Mouse (Mus musculus) adrenal gland, adult 18-20 months (tissue): Measurements from ENCODE around the gene Ccdc30. TPM values are rescaled to one million over a fixed set of nuclear protein-coding genes. Genes with fewer than 3 reads are reported as not detected.

ENCODE experiments used
- DNase-seq, 2 experiments: peaks; one replicate each; pipeline ENCODE4 v3.0.0; 2021 to 2022; ENCODE audit warnings: low spot score in 2 of 2
- long read RNA-seq, 2 experiments: library from polyadenylated mRNA; stranded (forward); transcript quantifications; one replicate each; pipeline ENCODE4 v2.0.0; 2021
- total RNA-seq, 2 experiments: library from RNA; stranded (reverse); gene quantifications; 1 replicate in 1 of 2; 2 replicates in 1 of 2; pipeline ENCODE4 v1.2.3; 2021

Ccdc30 gene
- 1 to 10 TPM; 8.2 to 8.7 TPM for total RNA-seq
- long read RNA-seq, experiment 1, partial matches to known transcripts: 3 of 9 reads
- long read RNA-seq, experiment 1, other reads (novel, unspliced or antisense): 4 of 9 reads
- long read RNA-seq, experiment 2, partial matches to known transcripts: 18 of 34 reads
- long read RNA-seq, experiment 2, other reads (novel, unspliced or antisense): 13 of 34 reads

GRCm38 (mm10) chr4:119415072-119415753 lies at the start of gene Ccdc30:
Gene Ccdc30 (minus strand): TSS chr4:119415521.
- peak; percentile 83 to 84 for DNase-seq

GRCm38 (mm10) chr4:119463756-119464419 lies 48.6 kb upstream of the Ccdc30 start:
- no peak for DNase-seq

GRCm38 (mm10) chr4:119462858-119463755 lies 47.8 kb upstream of the Ccdc30 start:
- DNase-seq: peak; percentile 8 to 28

DNA sequence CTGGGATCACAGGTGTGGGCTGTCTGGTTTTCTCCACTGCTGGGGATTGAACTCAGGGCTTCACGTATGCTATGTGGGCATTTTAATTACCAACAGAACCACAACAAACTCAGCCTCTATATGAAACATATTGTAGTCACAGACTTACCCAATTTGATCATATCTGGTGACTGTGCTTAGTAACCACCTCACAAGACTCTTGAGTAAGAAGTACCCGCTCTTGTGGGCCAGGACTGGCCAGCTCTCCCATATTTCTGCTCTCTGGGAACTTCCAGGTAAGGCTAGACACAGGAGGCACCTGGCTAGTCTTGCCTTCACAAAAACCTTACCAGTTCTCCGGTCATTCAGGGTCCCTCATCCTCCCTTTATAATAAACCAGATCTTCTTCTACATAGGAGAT lies 47.1 kb upstream of the Ccdc30 start:
- DNase-seq: no peak

- DNase-seq: no peak
Observed at GRCm38 (mm10) chr4:119460728-119461141, 45.4 kb upstream of the Ccdc30 start.

GRCm38 (mm10) chr4:119460296-119460695 lies 45.0 kb upstream of the Ccdc30 start:
- no peak for DNase-seq

- no peak for DNase-seq
Observed at GRCm38 (mm10) chr4:119453533-119453932, 38.2 kb upstream of the Ccdc30 start.

DNA sequence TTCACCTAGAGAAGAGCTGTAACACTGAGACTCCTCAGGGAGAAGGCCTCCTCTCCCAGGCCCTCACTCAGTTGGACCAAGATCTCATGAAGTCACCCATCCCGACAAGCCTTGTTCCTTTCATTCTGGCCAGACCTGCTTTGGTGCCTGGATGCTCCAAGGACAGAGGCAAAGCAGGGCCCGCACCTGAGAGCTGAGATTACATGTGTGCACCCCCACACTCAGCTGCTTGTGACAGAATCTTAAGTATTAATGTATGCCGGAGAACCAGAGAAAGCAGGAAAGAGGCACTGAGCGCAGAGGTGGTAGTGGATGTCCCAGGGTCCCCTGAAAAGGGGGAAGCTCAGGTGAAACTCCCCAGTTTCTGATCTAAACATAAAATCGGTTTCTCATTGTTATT lies 37.8 kb upstream of the Ccdc30 start:
- DNase-seq: no peak

- no peak for DNase-seq
Observed at GRCm38 (mm10) chr4:119450436-119450835, 35.1 kb upstream of the Ccdc30 start.

DNA sequence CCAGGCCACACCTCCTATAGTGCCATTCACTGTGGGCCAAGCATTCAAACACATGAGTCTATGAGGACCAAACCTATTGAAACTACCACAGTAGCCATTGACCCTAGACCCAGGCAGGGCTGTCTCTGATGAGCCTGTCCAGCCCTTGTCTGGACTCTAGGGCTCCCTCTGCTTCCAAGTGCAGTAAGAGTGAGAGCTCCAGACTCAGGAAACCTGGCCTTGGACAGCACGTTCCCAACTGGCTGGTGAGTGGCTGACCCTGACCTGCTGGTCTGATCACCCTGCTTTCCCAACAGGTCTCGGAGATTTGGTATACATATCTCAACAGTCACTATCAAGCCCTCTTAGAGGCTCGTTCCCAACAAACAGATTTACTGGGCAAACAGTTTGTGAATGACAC lies 32.5 kb upstream of the Ccdc30 start:
- DNase-seq: no peak

DNA sequence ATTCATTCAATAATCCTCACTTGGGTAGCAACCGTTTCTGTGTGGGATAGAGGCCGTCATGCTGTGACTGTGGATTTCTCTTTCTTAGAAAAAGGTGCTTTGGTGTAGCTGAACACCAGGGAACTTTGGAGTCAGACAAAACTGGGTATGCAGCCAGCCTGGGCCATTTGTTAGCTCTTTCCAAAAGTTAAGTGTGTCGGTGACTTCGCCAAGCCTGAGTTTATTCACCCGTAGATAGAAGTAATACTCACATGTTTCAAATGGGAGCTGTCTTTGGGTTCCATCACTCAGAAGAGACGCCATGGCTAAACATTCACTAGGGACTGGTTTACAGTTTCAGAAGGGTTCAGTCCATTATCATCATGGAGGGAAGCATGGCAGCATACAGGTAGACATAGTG lies 31.9 kb upstream of the Ccdc30 start:
- DNase-seq: no peak

DNA sequence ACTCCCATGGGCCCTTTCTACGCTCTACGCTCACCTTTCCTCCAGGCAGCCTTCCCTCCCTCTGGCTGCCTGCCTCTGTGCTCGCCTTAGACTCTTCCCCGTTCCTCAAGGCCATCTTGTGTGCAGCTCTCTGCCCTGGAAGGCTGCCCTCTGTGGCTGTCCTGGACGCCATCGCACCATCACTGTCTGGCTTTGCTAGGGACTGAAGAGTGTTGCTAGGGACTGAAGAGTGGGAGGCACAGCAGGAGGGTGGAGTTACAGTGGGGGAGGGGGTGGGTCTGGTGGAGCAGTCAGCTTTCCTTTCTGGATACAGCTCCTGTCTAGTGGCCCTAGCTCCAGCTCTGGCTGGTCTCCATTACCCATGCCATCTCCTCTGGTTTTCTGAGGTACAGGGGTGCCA lies 27.2 kb upstream of the Ccdc30 start:
- DNase-seq: no peak

DNA sequence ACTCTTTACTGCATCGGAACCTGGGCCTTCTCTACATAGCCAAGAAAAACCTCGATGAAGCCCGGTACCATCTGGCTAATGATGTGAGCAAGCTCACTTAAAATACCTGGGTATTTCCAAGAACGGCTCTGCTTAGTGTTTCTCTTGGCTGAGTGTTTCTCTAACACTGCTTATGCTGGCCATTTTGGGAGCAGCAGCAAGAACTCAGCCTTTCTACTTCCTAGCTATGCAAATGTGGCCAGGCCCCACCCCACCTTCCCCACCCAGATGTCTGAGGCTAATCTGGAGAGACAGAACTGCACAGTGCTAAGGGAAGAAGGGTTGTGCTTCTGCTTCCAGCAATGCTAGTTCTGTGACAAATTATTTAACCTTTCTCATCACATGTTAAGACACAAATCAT lies 26.5 kb upstream of the Ccdc30 start:
- DNase-seq: no peak

- no peak for DNase-seq
Observed at GRCm38 (mm10) chr4:119437936-119438335, 22.6 kb upstream of the Ccdc30 start.

- peak in 1 of 2 experiments; percentile 47 for DNase-seq
Observed at GRCm38 (mm10) chr4:119430678-119431077, 15.4 kb upstream of the Ccdc30 start.

DNA sequence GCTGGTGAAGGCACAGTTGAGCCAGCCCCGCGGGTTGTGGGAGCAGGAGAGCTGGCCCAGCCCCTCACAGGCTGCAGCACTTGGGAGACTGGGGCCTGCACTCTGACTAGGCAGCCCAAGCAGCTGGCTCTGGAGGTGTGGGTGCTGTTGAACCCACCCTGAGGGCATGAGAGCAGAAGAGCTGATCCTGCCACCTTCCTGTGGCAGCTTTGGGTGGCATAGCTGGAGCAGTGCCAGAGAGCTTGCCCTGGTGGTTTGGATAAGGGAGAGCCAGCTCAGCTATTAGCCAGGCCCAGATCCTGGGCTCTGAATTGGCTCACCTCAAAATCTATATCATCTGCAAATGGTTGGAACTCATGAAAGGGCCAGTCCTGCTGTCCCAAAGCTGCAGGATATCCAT lies 12.4 kb upstream of the Ccdc30 start:
- DNase-seq: no peak

GRCm38 (mm10) chr4:119425601-119426000 lies 10.3 kb upstream of the Ccdc30 start:
- no peak for DNase-seq

DNA sequence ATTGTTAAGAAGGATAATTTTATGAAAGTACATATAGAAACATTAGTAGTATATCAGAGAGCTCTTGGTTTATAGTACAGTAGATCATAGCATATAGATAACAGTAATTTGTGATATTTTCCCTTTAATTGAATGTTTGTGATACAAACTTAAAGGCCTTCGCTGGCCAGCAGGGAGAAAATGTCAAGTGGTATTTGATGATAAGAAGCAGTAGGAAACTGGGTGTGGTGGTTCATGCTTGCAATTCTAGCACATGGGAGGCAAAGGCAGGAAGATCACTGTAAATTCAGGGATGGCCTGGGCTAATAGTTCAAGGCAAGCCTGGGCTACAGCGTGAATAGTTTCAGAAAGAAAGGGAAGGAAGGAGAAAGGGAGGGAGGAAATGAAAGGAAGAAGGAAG lies 9.8 kb upstream of the Ccdc30 start:
- DNase-seq: no peak

GRCm38 (mm10) chr4:119422294-119422964 lies 7.1 kb upstream of the Ccdc30 start, which contains the start of the genes Ppcs and Zmynd12:
Gene Ppcs (minus strand): TSS chr4:119422420.
Gene Zmynd12 (plus strand): TSS chr4:119422814.
- peak; percentile 89 for DNase-seq

DNA sequence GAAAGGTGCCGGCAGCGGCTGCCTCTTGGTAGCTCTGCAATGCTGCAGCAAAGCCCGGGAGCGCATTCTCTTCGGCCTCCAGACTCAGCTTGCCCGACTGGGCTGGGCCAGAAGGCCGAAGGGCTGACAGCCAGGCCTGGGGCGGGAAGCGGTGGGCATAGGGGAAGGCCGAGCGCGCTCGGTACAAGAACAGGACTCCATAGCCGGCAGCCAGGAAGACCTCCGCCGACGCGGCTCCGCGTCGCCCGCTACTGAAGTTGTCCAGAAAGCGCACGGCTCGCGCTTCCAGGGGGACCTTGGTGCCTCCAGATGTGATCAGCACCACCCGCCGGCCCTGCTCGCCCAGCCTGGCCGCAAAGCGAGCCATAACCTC lies 6.6 kb upstream of the Ccdc30 start:
- peak in 1 of 2 experiments; percentile 47 for DNase-seq

DNA sequence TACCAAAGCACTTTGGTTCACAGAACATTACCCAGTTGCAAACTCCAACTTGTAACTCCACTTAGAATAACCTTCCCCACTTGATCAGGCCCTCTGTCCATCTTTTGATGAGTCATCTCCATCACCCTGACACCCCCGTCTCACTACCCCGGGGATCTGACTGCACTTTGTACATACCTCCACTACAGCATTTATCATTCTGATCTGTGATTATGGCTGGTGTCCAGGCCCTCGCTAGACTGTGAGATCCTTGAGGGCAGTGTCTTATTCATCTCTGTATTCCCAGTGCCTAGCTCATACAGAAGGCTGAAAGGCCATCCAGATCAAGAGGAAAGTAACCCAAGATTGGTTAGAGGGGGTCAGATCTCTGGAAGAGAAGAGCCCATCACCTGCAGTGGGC lies 5.9 kb upstream of the Ccdc30 start:
- no peak for DNase-seq
